Mouse (Mus musculus): ENCODE results near the gene Ier5. TPM values are rescaled to one million over a fixed set of nuclear protein-coding genes. Genes with fewer than 3 reads are reported as not detected.

The Ier5 gene
- polyA plus RNA-seq, 1 experiment from 2014 or later: 19.8 TPM

- no peaks in the 10 kb centered on the region for H3K9me3 ChIP-seq
- WGBS: 6% methylated on average over 7 of the region's 7 CpGs
- no peak overlapping the region for H3K4me3 ChIP-seq
- H3K4me2 ChIP-seq (replicated peaks): no peak overlapping the region
- H3K36me3 ChIP-seq: no peaks in the 10 kb centered on the region
- no peak for ATAC-seq (replicated peaks)
- H3K27me3 ChIP-seq: no peaks in the 10 kb centered on the region
- peak overlapping the region; percentile 63 for H3K27ac ChIP-seq (replicated peaks)
- peaks cover 54% of the 10 kb centered on the region for H3K4me1 ChIP-seq
- H3K9ac ChIP-seq (replicated peaks): no peak overlapping the region
Observed at GRCm38 (mm10) chr1:155086416-155086815, 13.0 kb downstream of the Ier5 start.

GRCm38 (mm10) chr1:155084839-155085238, 14.6 kb downstream of the Ier5 start:
- 35% methylated on average over 8 of the region's 8 CpGs for WGBS
- H3K9me3 ChIP-seq: no peaks in the 10 kb centered on the region
- no peaks in the 10 kb centered on the region for H3K27me3 ChIP-seq
- ATAC-seq (replicated peaks): no peak
- no peak overlapping the region for H3K4me3 ChIP-seq
- H3K36me3 ChIP-seq: no peaks in the 10 kb centered on the region
- H3K9ac ChIP-seq (replicated peaks): no peak overlapping the region
- no peak overlapping the region; the same call in 1 of the 2 replicates for H3K27ac ChIP-seq (replicated peaks)
- H3K4me2 ChIP-seq (replicated peaks): no peak overlapping the region
- H3K4me1 ChIP-seq: peaks cover 52% of the 10 kb centered on the region

- Histone ChIP-seq H3K27ac (replicated peaks) (peak overlapping the region; percentile 99), H3K4me2 (replicated peaks) (peak overlapping the region; percentile 70), H3K9ac (replicated peaks) (peak overlapping the region; percentile 61), H3K9me3 (no peaks in the 10 kb centered on the region), H3K27me3 (no peaks in the 10 kb centered on the region), H3K36me3 (no peaks in the 10 kb centered on the region), H3K4me1 (peaks cover 49% of the 10 kb centered on the region), H3K4me3 (peak overlapping the region; percentile 45)
- peak; percentile 93 for ATAC-seq (replicated peaks)
- WGBS: 2% methylated on average over 36 of the region's 77 CpGs
Observed at GRCm38 (mm10) chr1:155083271-155084265, 15.9 kb downstream of the Ier5 start.

- Histone ChIP-seq H3K4me1 (peaks cover 51% of the 10 kb centered on the region), H3K27me3 (no peaks in the 10 kb centered on the region), H3K9me3 (no peaks in the 10 kb centered on the region), H3K4me3 (peak overlapping the region; percentile 45), H3K27ac (replicated peaks) (peak overlapping the region; percentile 99), H3K4me2 (replicated peaks) (peak overlapping the region; percentile 70), H3K36me3 (no peaks in the 10 kb centered on the region), H3K9ac (replicated peaks) (peak overlapping the region; percentile 61)
- no peak; the same call in 1 of the 2 replicates for ATAC-seq (replicated peaks)
- under 1% methylated on average over 16 of the region's 18 CpGs for WGBS
Observed at GRCm38 (mm10) chr1:155082965-155083268, 16.5 kb downstream of the Ier5 start.

GRCm38 (mm10) chr1:155082158-155082964, 17.1 kb downstream of the Ier5 start:
- 2% methylated on average over 11 of the region's 11 CpGs for WGBS
- H3K9ac ChIP-seq (replicated peaks): peak overlapping the region; percentile 61
- H3K27ac ChIP-seq (replicated peaks): peak overlapping the region; percentile 99
- H3K9me3 ChIP-seq: no peaks in the 10 kb centered on the region
- H3K27me3 ChIP-seq: no peaks in the 10 kb centered on the region
- peak overlapping the region; percentile 45 for H3K4me3 ChIP-seq
- no peaks in the 10 kb centered on the region for H3K36me3 ChIP-seq
- no peak for ATAC-seq (replicated peaks)
- peaks cover 55% of the 10 kb centered on the region for H3K4me1 ChIP-seq
- peak overlapping the region; percentile 70 for H3K4me2 ChIP-seq (replicated peaks)

- H3K36me3 ChIP-seq: no peaks in the 10 kb centered on the region
- no peak overlapping the region for H3K9ac ChIP-seq (replicated peaks)
- ATAC-seq (replicated peaks): no peak
- peak overlapping the region; percentile 47; the same call in 1 of the 2 replicates for H3K27ac ChIP-seq (replicated peaks)
- H3K9me3 ChIP-seq: no peaks in the 10 kb centered on the region
- WGBS: 91% methylated on average over 3 of the region's 3 CpGs
- H3K4me3 ChIP-seq: no peak overlapping the region
- peaks cover 20% of the 10 kb centered on the region for H3K4me1 ChIP-seq
- no peak overlapping the region for H3K4me2 ChIP-seq (replicated peaks)
- no peaks in the 10 kb centered on the region for H3K27me3 ChIP-seq
Observed at GRCm38 (mm10) chr1:155077675-155078074, 21.8 kb downstream of the Ier5 start.

- peaks cover 24% of the 10 kb centered on the region for H3K4me1 ChIP-seq
- H3K27me3 ChIP-seq: no peaks in the 10 kb centered on the region
- no peak for ATAC-seq (replicated peaks)
- WGBS: 90% methylated on average over 7 of the region's 7 CpGs
- no peak overlapping the region for H3K4me2 ChIP-seq (replicated peaks)
- H3K36me3 ChIP-seq: no peaks in the 10 kb centered on the region
- H3K4me3 ChIP-seq: no peak overlapping the region
- no peaks in the 10 kb centered on the region for H3K9me3 ChIP-seq
- no peak overlapping the region for H3K9ac ChIP-seq (replicated peaks)
- H3K27ac ChIP-seq (replicated peaks): no peak overlapping the region
Observed at GRCm38 (mm10) chr1:155075856-155076255, 23.6 kb downstream of the Ier5 start.

- Histone ChIP-seq H3K4me1 (peaks cover 24% of the 10 kb centered on the region), H3K9ac (replicated peaks) (no peak overlapping the region), H3K9me3 (no peaks in the 10 kb centered on the region), H3K27me3 (no peaks in the 10 kb centered on the region), H3K27ac (replicated peaks) (no peak overlapping the region), H3K4me2 (replicated peaks) (no peak overlapping the region), H3K36me3 (no peaks in the 10 kb centered on the region), H3K4me3 (no peak overlapping the region)
- no peak for ATAC-seq (replicated peaks)
- WGBS: 62% methylated on average over 7 of the region's 7 CpGs
Observed at GRCm38 (mm10) chr1:155074856-155075255, 24.6 kb downstream of the Ier5 start.

GRCm38 (mm10) chr1:155073905-155074304, 25.5 kb downstream of the Ier5 start:
- peaks cover 24% of the 10 kb centered on the region for H3K4me1 ChIP-seq
- no peaks in the 10 kb centered on the region for H3K9me3 ChIP-seq
- 77% methylated on average over 6 of the region's 6 CpGs for WGBS
- ATAC-seq (replicated peaks): no peak
- no peak overlapping the region for H3K9ac ChIP-seq (replicated peaks)
- H3K27me3 ChIP-seq: no peaks in the 10 kb centered on the region
- no peak overlapping the region for H3K27ac ChIP-seq (replicated peaks)
- H3K36me3 ChIP-seq: no peaks in the 10 kb centered on the region
- H3K4me2 ChIP-seq (replicated peaks): no peak overlapping the region
- no peak overlapping the region for H3K4me3 ChIP-seq

GRCm38 (mm10) chr1:155073133-155073532, 26.3 kb downstream of the Ier5 start:
- Histone ChIP-seq H3K4me1 (peaks cover 24% of the 10 kb centered on the region), H3K27me3 (no peaks in the 10 kb centered on the region), H3K36me3 (no peaks in the 10 kb centered on the region), H3K9me3 (no peaks in the 10 kb centered on the region), H3K27ac (replicated peaks) (no peak overlapping the region), H3K9ac (replicated peaks) (no peak overlapping the region), H3K4me3 (no peak overlapping the region), H3K4me2 (replicated peaks) (no peak overlapping the region)
- 34% methylated on average over 7 of the region's 7 CpGs for WGBS
- ATAC-seq (replicated peaks): no peak

GRCm38 (mm10) chr1:155071287-155071876, 28.1 kb downstream of the Ier5 start:
- H3K4me3 ChIP-seq: no peak overlapping the region
- no peaks in the 10 kb centered on the region for H3K9me3 ChIP-seq
- 24% methylated on average over 7 of the region's 7 CpGs for WGBS
- H3K36me3 ChIP-seq: no peaks in the 10 kb centered on the region
- H3K27ac ChIP-seq (replicated peaks): no peak overlapping the region
- no peak overlapping the region for H3K4me2 ChIP-seq (replicated peaks)
- ATAC-seq (replicated peaks): no peak; the same call in 1 of the 2 replicates
- no peaks in the 10 kb centered on the region for H3K27me3 ChIP-seq
- peaks cover 15% of the 10 kb centered on the region for H3K4me1 ChIP-seq
- H3K9ac ChIP-seq (replicated peaks): no peak overlapping the region

Data from forebrain, embryonic 15.5 days (tissue).